Mouse (Mus musculus) cerebellum, adult 11-12 months (tissue): ENCODE measurements at regions not wholly inside any gene's neighbourhood (a gene's known extent, or its start where the extent isn't known, plus 50 kb on each side); places are given as distances from the start of the nearest gene placed in this dataset.
A peak's percentile ranks its signal among the peaks of the same experiment; 100 is the strongest.

Experiments
- DNase-seq: peaks from one replicate; pipeline ENCODE4 v3.0.0; 2022

DNA sequence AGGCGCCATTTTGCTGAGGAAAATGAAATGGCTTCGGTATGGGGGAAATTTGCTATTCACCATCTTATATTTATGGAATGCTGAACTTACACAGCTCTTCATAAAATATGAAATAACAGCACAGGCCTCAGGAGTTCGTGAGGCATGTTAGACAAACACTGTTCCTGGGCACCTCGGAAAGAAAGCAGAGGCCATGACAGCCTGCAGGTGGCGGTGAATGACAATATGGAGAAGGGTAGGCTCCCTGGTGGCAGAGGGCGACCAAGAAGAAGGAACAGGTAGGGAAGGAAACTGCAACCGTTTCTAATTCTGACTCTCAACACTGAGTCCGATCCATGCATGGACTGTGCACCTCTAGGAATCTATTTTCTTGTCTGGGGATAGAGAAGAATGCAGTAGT lies 553.6 kb upstream of the Tmpo start:
- no peak for DNase-seq

- no peak for DNase-seq
Observed at GRCm38 (mm10) chr10:91732007-91732589, 551.0 kb upstream of the Tmpo start.

DNA sequence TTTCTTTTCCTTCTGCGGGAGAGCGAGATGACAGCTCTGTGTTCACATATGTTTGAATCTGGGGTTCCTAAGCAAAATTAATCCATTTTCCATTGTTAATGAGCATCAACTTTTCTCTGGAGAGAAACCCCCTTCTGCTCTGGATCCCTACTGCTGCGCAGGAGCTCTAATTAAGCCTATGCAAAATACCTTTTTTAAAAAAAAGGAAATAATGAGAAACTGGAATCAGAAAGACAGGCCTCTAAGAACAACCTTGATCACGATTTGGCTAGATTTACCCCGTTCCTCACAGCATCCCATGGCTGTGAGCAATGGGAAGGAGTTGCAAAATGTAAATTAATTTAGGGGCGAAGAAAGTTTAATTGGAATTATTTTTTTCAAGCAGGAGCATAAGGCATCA lies 548.9 kb upstream of the Tmpo start:
- DNase-seq: no peak

DNA sequence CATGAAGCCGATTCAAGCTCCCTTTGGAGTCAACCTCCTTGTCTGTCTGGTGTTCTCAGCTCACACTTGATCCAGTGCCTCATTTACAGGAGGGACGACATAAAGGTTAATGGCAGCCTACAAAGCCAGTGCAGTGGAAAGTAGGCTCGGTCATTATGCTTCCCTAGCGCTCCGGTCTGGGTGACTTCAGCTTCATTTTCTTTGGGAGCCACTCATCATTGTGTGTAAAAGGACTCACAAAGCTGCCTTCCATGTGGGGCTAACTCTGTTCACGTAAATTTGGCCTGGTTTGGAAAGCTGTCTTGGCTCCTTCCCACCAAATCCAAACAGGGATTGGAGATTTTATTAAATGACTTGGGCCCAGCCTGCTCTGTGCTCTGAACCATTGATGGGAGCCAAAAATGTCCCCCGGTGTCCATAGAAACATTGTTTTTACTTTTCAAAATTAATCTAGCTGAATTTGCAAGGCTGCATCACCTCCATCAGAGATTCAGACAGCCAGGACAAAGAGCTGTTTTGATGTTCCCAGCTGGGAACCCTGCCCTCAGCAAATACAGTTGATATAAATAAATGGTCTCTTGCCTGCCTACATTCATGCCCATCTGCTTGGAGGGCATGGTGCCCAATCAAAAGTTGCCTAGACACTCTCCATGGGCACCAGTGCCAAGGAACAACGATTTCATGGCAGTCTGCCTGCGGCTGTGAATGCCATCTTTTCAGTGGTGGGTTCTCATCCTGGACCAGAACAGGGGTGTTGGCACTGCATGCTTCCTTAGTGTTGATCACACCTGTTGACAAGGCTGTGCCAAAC lies 538.7 kb upstream of the Tmpo start:
- DNase-seq: peak; percentile 71

- no peak for DNase-seq
Observed at GRCm38 (mm10) chr10:91716604-91717003, 535.5 kb upstream of the Tmpo start.

GRCm38 (mm10) chr10:91714648-91715047 lies 533.5 kb upstream of the Tmpo start:
- no peak for DNase-seq

DNA sequence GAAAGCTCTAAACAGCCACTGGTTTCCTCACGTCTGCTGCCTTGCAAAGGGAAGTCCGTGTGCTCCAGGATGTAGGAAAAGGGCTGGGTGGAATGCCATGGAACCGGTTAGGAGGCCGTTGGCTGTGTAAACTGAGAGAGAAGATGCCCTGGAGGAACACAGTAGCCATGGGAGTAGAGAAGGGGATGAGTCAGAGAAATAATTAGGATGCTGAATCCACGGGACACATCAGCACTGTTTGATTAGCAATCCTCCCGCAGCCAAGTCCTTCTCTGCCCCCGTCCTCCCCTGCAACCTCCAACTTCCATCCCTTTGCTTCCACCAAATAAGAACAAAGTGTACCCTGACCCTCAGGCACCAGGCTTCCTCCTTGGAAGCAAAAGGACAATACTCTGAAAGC lies 532.4 kb upstream of the Tmpo start:
- no peak for DNase-seq

DNA sequence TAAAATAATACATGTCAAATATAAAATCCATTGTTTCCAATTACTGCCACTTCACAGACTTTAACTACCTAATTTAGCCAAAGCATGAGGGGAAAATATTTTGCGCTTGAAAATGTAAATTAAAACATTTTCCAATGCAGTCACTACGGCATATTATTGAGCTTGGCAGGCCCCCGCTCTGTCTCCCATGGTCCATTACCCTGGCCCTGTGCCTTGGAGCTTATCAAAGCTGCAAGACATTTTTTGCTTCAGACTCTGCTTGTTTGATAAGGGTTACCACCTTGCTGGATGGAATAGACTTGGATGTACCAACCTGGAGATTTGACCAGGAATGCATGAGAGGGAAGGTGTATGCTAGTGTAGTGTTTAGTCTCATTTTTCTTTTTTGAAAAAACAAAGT lies 525.7 kb upstream of the Tmpo start:
- no peak for DNase-seq

DNA sequence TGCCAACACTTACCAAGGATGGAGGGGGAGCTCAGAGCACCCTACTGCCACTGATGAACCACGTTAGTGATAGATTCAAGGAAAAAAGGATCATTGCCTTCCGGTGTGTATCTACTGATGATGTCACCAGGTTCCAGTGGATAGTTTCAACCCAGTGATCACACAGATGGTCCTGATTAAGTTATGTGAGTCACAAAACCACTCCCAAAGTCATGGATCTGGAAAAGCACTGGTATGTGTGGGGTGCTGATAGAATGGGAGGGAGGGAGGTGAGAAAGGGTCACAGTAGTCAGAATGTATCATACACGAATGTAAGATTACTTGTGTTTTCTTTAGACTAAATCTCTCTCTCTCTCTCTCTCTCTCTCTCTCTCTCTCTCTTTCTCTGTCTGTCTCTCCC lies 523.6 kb upstream of the Tmpo start:
- DNase-seq: no peak

- DNase-seq: no peak
Observed at GRCm38 (mm10) chr10:91701822-91702221, 520.7 kb upstream of the Tmpo start.

DNA sequence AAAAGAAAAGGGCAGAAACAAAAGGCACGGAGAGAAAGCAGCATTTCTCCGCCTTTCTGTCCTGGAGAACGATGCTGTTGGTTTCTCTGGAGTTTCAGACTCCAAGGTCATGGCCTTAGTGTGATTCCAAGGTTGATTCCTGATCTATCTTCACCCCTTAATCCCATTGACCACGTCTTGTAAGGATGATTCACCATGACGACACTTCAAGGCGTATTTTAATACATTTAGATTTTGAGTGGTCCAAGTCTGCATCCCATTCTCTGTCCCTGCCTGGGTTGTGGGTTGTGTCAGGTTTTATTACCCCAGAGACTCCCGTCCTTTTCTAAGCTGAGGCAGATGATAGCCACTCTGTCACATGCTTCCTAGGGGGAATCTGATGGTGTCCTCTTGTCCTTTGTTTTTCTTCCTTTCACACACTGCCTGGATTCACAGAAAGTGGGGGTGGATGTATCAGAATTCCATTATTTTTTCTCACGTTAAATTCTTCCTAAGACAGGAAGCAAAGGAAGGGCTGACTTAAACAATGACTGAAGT lies 505.0 kb upstream of the Tmpo start:
- DNase-seq: no peak

GRCm38 (mm10) chr10:91685164-91686027 lies 504.3 kb upstream of the Tmpo start:
- no peak for DNase-seq

DNA sequence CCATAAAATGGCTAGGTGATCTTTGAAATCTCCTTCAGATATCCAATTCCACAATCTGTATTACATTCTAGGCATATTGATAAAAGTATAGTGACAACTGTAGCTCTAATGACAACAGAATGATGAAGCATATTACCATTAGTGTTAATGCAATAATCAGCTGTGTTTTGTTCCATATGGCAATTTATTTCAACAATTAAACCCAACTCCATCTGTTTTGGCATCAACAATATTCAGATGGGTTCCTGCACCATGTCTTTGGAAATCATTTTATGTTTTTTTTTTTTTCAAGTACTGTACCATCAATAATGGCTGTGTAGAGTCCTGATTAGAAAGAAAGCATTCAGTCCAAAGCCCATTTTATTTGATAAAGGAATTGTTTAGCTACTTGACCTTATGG lies 498.5 kb upstream of the Tmpo start:
- DNase-seq: no peak

- DNase-seq: no peak
Observed at GRCm38 (mm10) chr10:91637911-91638310, 456.8 kb upstream of the Tmpo start.

DNA sequence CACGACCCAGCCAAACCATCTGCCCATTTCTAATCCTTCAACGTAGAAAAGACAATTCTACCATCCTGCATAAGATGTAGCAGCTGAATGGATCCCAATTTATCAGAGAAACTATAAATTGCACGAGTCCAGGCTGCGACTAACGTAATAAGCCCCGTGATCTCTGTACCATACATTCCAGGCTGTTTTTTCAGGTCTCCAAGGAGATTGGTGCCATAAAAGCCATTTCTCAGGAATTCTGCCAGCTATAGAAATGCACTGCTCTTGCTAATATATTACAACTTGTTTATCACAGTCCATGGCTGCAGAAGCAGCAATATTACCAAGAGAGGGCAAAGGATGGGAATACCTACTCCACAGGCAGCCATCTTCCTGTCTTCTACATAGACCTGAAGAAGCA lies 447.6 kb upstream of the Tmpo start:
- DNase-seq: no peak

- DNase-seq: no peak
Observed at GRCm38 (mm10) chr10:91622281-91622680, 441.2 kb upstream of the Tmpo start.

DNA sequence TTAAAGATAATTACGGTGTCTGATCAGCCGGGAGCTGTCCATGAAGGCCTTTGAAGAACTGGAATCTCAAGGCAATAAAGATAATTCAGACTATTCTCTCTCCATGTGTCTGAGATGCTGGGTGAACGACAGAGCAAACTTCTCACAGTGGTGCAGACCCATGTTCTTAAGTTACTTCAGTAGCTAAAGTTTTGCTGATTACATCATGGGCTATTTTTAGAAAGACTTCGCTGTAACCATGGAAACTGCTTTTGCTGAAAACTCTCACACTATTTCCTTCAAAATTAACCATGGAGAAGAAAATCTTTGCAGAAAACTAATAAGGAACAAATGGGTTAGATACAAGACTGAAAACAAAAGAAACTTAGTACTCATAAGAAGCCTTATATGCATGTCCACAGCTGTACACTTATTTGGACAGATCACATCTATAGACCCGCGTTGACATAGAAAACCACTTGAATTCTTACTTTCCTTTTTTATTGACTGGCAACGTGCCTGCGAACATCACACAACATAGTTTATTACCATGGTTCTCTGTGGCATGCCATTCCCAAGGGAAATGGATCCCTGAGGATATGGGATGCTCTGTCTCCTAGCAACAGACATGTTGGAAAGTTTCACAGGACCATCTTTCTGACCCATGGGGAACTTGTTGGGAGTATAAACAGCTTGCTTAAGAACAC lies 432.8 kb upstream of the Tmpo start:
- DNase-seq: no peak

DNA sequence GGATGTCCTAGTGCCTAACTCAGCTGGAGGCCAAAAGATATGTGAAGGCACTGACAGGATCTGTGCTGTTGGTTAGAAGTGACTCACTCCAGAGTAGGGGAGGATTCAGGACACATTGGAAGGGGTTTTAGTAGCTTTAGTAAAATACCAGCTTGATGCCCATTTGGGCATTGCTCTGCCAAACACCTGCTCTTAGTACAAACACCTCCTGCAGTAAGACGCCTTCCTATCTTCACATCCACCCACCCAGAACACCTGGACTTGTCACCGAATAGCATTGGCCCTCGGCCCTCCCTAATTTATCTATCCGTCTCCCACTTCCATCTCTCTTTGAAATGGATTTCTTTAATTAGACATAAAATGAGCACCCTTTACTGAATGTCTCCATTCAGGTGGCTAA lies 430.9 kb upstream of the Tmpo start:
- no peak for DNase-seq

DNA sequence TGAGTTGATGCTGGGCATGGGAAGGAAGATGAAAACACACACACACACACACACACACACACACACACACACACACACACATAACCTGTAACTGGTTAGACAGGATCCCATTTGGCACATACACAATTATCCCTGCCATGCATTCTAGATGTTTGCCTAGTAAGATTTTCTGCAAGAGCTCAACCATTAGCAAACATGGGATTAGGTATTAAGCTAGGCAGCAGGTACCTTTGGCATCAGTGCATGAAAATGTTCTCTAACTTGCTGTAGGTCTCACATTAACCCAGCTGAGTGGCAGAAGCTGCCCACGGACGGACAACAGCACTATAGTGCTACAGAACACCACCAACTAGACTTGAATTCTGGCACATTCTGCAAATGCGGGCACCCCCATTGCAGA lies 413.8 kb upstream of the Tmpo start:
- no peak for DNase-seq

- no peak for DNase-seq
Observed at GRCm38 (mm10) chr10:91593378-91593777, 412.3 kb upstream of the Tmpo start.

GRCm38 (mm10) chr10:91591845-91592244 lies 410.7 kb upstream of the Tmpo start:
- no peak for DNase-seq

- DNase-seq: peak; percentile 39
Observed at GRCm38 (mm10) chr10:91591398-91591811, 410.3 kb upstream of the Tmpo start.

- no peak for DNase-seq
Observed at GRCm38 (mm10) chr10:91583204-91583603, 402.1 kb upstream of the Tmpo start.
